In genomic region chr9:117711793-117712192, GRCm38 (mm10) we compare ENCODE assay signal across 29 mouse cellular contexts.
"Had no signal": no experiment of that assay in that cellular context is flagged by ENCODE, and none has a peak within 500 bp of the region (broad histone marks: within the 10 kb centered on the region; RNA-seq: fewer than 3 reads in every experiment).

No protein-coding gene starts in this region.

- H3K9me3 ChIP-seq: limb, embryonic 10.5 days; limb, embryonic 12.5 days; limb, embryonic 13.5 days; limb, embryonic 15.5 days; liver, embryonic 15.5 days; lung, embryonic 15.5 days; midbrain, embryonic 12.5 days; midbrain, embryonic 13.5 days; midbrain, embryonic 15.5 days; neural tube, embryonic 12.5 days had no signal

- H3K36me3 ChIP-seq: limb, embryonic 10.5 days; limb, embryonic 12.5 days; limb, embryonic 13.5 days; limb, embryonic 15.5 days; liver, embryonic 12.5 days; liver, embryonic 13.5 days; liver, embryonic 15.5 days; lung, embryonic 15.5 days; midbrain, embryonic 10.5 days; midbrain, embryonic 12.5 days; midbrain, embryonic 13.5 days; midbrain, embryonic 15.5 days; neural tube, embryonic 12.5 days had no signal

- H3K27ac ChIP-seq: limb, embryonic 10.5 days; limb, embryonic 12.5 days; limb, embryonic 13.5 days; limb, embryonic 15.5 days; liver, embryonic 12.5 days; liver, embryonic 13.5 days; liver, embryonic 14.5 days; liver, embryonic 15.5 days; lung, embryonic 15.5 days; macrophage; midbrain, embryonic 10.5 days; midbrain, embryonic 12.5 days; midbrain, embryonic 13.5 days; midbrain, embryonic 15.5 days; neural tube, embryonic 12.5 days had no signal

- H3K27me3 ChIP-seq: limb, embryonic 12.5 days; limb, embryonic 13.5 days; limb, embryonic 15.5 days; liver, embryonic 12.5 days; liver, embryonic 13.5 days; liver, embryonic 15.5 days; lung, embryonic 15.5 days; megakaryocyte, embryonic 14.5 days; midbrain, embryonic 12.5 days; midbrain, embryonic 13.5 days; midbrain, embryonic 15.5 days; neural tube, embryonic 12.5 days had no signal

- DNase-seq: left cerebral cortex, postnatal 4 days; liver; liver, embryonic 13.5 days; liver, postnatal 0 days; lung, adult 18-20 months; lung, adult 2 months; lung, embryonic 14.5 days; lung, postnatal 10 days; lung, postnatal 14 days; lung, postnatal 36 days; lung, postnatal 4 days; midbrain, embryonic 14.5 days had no signal

- H3K4me1 ChIP-seq: limb, embryonic 10.5 days; limb, embryonic 12.5 days; limb, embryonic 13.5 days; liver, embryonic 12.5 days; liver, embryonic 13.5 days; liver, embryonic 15.5 days; lung, embryonic 15.5 days; megakaryocyte, embryonic 14.5 days; midbrain, embryonic 10.5 days; midbrain, embryonic 12.5 days; midbrain, embryonic 13.5 days; midbrain, embryonic 15.5 days; neural tube, embryonic 12.5 days had no signal

- H3K4me2 ChIP-seq: limb, embryonic 12.5 days; limb, embryonic 13.5 days; limb, embryonic 15.5 days; liver, embryonic 11.5 days; liver, embryonic 12.5 days; liver, embryonic 13.5 days; liver, embryonic 15.5 days; lung, embryonic 14.5 days; lung, embryonic 15.5 days; midbrain, embryonic 11.5 days; midbrain, embryonic 12.5 days; midbrain, embryonic 13.5 days; midbrain, embryonic 15.5 days; neural tube, embryonic 12.5 days had no signal

- H3K4me3 ChIP-seq: limb, embryonic 10.5 days; limb, embryonic 12.5 days; limb, embryonic 13.5 days; limb, embryonic 15.5 days; liver, embryonic 12.5 days; liver, embryonic 13.5 days; liver, embryonic 15.5 days; lung, embryonic 15.5 days; megakaryocyte, embryonic 14.5 days; midbrain, embryonic 10.5 days; midbrain, embryonic 12.5 days; midbrain, embryonic 13.5 days; midbrain, embryonic 15.5 days; neural tube, embryonic 12.5 days had no signal
